Mouse (Mus musculus) embryonic facial prominence, embryonic 13.5 days (tissue): ENCODE results near the gene Vnn3. TPM values are rescaled to one million over a fixed set of nuclear protein-coding genes. Genes with fewer than 3 reads are reported as not detected.

ENCODE experiments used
- ATAC-seq: fragments of 200-750 bp; cut with Nextera tagmentation; 2 replicates; pipeline ENCODE4 v1.8.0; 2017; ENCODE audit warnings: low read depth; ENCODE audit not compliant: insufficient number of reproducible peaks, insufficient read depth, low FRiP score, low TSS enrichment
- H3K27ac ChIP-seq: fragments of 300-500 bp; sonication (generic); 2 replicates; pipeline ENCODE4 v1.5.1; 2015; ENCODE audit warnings: moderate library complexity, mild to moderate bottlenecking, inconsistent platforms
- H3K27me3 ChIP-seq: fragments of 300-500 bp; sonication (generic); 2 replicates; pipeline ENCODE4 v1.6.1; 2015; ENCODE audit warnings: mild to moderate bottlenecking, inconsistent platforms
- H3K36me3 ChIP-seq: fragments of 300-500 bp; sonication (generic); 2 replicates; pipeline ENCODE4 v1.6.1; 2015; ENCODE audit warnings: mild to moderate bottlenecking, inconsistent platforms
- H3K4me1 ChIP-seq: fragments of 300-500 bp; sonication (generic); 2 replicates; pipeline ENCODE4 v1.6.1; 2015; ENCODE audit warnings: inconsistent platforms
- H3K4me2 ChIP-seq: fragments of 300-500 bp; sonication (generic); 2 replicates; pipeline ENCODE4 v1.6.1; 2015; ENCODE audit warnings: moderate library complexity, mild to moderate bottlenecking, inconsistent platforms
- H3K4me3 ChIP-seq: fragments of 300-500 bp; sonication (generic); 2 replicates; pipeline ENCODE4 v1.5.1; 2015; ENCODE audit warnings: mild to moderate bottlenecking, inconsistent platforms
- H3K9ac ChIP-seq: fragments of 300-500 bp; sonication (generic); 2 replicates; pipeline ENCODE4 v1.6.1; 2015; ENCODE audit warnings: mild to moderate bottlenecking, inconsistent platforms
- H3K9me3 ChIP-seq: fragments of 300-500 bp; sonication (generic); 2 replicates; pipeline ENCODE4 v1.6.1; 2016; ENCODE audit warnings: inconsistent platforms
- WGBS: fragments of 180-500 bp; shearing (Covaris S2); methylation state at CpG from one replicate; pipeline ENCODE4 v1.1.7; 2015; ENCODE audit warnings: mixed read lengths; 5-methylcytosine and 5-hydroxymethylcytosine counted together
- polyA plus RNA-seq: library from polyadenylated mRNA; unstranded; fragments of >200 nt; fragmentation: Nextera tagmentation; extraction: Ambion mirVana; gene quantifications from 2 replicates; pipeline ENCODE4 v1.2.1, GENCODE M21; 2015

Gene Vnn3
- polyA plus RNA-seq, 1 experiment from 2014 or later, result not detected

DNA sequence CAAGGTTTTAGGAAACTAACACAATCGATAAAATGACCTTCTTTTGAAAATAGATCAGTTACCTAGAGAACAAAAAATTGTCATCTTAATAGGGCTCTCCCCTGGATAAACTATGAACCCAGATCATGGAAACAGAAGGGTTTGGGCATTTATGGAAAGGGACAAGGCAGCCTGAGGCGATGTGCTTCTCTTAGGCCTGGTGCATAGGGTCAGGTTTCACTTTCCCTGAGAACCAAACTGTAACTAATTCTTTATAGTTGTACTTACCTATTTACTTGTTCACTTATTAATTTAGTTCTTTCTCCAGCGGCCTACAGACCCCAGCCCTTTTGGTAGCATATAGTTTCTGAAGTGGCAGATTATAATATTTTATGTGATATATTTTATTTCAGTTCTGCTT is 14.1 kb upstream of the Vnn3 start:
- 48% methylated on average over 3 of the region's 3 CpGs for WGBS
- H3K9me3 ChIP-seq, result no peaks in the 10 kb centered on the region

DNA sequence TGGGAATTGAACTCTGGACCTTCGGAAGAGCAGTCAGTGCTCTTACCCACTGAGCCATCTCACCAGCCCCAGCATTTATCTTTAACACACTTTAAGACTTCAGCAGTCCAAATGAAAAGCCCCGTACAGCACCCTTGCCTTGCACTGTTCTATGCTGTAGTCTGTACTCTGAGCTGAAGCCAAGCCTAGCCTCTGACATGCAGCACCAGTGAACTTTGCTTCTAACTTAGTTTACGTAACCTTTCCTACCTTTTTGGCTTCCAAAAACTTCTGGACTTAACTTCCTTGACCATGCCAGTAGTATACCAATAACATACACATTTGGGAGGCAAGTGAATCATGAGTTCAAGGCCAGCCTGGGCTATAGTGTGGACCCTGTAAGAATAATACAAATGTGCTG is 12.4 kb upstream of the Vnn3 start:
- H3K4me1 ChIP-seq, result no peaks in the 10 kb centered on the region
- no peak overlapping the region for H3K4me3 ChIP-seq
- no peaks in the 10 kb centered on the region for H3K36me3 ChIP-seq
- no peak for ATAC-seq
- no peaks in the 10 kb centered on the region for H3K9me3 ChIP-seq
- no peak overlapping the region for H3K27ac ChIP-seq
- 92% methylated on average over 3 of the region's 3 CpGs for WGBS
- no peak overlapping the region for H3K4me2 ChIP-seq
- H3K27me3 ChIP-seq, result no peaks in the 10 kb centered on the region
- H3K9ac ChIP-seq, result no peak overlapping the region

More for the DNA sequence above, 14.1 kb upstream of the Vnn3 start:
- H3K27ac ChIP-seq, result no peak overlapping the region
- H3K36me3 ChIP-seq, result no peaks in the 10 kb centered on the region
- no peak overlapping the region for H3K9ac ChIP-seq
- no peaks in the 10 kb centered on the region for H3K4me1 ChIP-seq
- ATAC-seq, result no peak
- no peaks in the 10 kb centered on the region for H3K27me3 ChIP-seq
- no peak overlapping the region for H3K4me2 ChIP-seq
- H3K4me3 ChIP-seq, result no peak overlapping the region

- H3K9me3 ChIP-seq, result no peaks in the 10 kb centered on the region
- no peaks in the 10 kb centered on the region for H3K27me3 ChIP-seq
- no peak for ATAC-seq
- no peak overlapping the region for H3K9ac ChIP-seq
- no peak overlapping the region for H3K27ac ChIP-seq
- 31% methylated on average over 9 of the region's 9 CpGs for WGBS
- no peaks in the 10 kb centered on the region for H3K36me3 ChIP-seq
- no peaks in the 10 kb centered on the region for H3K4me1 ChIP-seq
- H3K4me3 ChIP-seq, result no peak overlapping the region
- no peak overlapping the region for H3K4me2 ChIP-seq
Observed at GRCm38 (mm10) chr10:23839368-23839767, 11.9 kb upstream of the Vnn3 start.

DNA sequence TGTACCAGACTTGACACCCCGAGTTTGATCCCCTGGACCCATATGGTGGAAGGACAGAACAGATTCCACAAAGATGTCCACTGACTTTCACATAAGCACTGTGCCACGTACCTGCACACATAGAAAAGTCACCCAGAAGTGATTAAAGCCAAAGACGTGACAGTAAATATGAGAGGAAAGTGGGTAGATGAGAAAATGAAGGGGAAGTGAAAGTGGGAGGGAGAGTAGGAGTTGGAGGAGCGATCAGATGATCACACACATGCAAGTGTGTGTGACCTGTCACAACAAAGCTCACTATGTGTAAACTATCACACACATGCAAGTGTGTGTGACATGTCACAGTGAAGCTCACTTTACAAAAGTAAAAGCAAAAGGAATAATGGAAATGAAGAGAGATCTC is 10.8 kb upstream of the Vnn3 start:
- Histone ChIP-seq H3K36me3 (no peaks in the 10 kb centered on the region), H3K4me1 (no peaks in the 10 kb centered on the region), H3K4me2 (no peak overlapping the region), H3K4me3 (no peak overlapping the region), H3K27ac (no peak overlapping the region), H3K9ac (no peak overlapping the region), H3K27me3 (no peaks in the 10 kb centered on the region), H3K9me3 (no peaks in the 10 kb centered on the region)
- 82% methylated on average over 4 of the region's 4 CpGs for WGBS
- ATAC-seq, result no peak

GRCm38 (mm10) chr10:23852096-23852495 is 834 bp downstream of the Vnn3 start:
- no peak overlapping the region for H3K27ac ChIP-seq
- no peak overlapping the region for H3K4me2 ChIP-seq
- no peaks in the 10 kb centered on the region for H3K36me3 ChIP-seq
- no peak for ATAC-seq
- H3K4me3 ChIP-seq, result no peak overlapping the region
- no peak overlapping the region for H3K9ac ChIP-seq
- no peaks in the 10 kb centered on the region for H3K27me3 ChIP-seq
- no peaks in the 10 kb centered on the region for H3K4me1 ChIP-seq
- 79% methylated on average over 2 of the region's 2 CpGs for WGBS
- H3K9me3 ChIP-seq, result no peaks in the 10 kb centered on the region

GRCm38 (mm10) chr10:23864362-23865312 is 13.4 kb downstream of the Vnn3 start:
- 80% methylated on average over 9 of the region's 9 CpGs for WGBS
- no peaks in the 10 kb centered on the region for H3K4me1 ChIP-seq

DNA sequence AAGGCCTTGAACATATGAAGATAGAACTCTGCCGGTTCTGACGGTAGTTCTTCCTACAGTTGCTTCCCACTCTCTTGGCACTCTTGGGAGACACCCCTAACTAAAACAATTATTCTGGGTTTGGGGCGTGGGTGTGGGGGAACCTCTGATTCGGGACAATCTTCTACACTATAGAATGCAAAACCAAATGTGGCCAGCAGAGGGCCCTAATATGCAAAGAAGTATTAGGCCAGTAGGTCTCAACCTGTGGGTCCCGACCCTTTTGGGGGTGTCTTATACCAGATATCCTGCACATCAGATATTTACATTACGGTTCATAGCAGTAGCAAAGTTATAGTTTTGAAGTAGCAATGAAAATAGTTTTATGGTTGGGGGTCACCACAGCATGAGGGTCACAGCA is 29.4 kb downstream of the Vnn3 start:
- Histone ChIP-seq H3K4me1 (no peaks in the 10 kb centered on the region), H3K27me3 (no peaks in the 10 kb centered on the region), H3K4me2 (no peak overlapping the region), H3K27ac (no peak overlapping the region), H3K36me3 (no peaks in the 10 kb centered on the region), H3K9ac (no peak overlapping the region), H3K9me3 (no peaks in the 10 kb centered on the region), H3K4me3 (no peak overlapping the region)
- no peak for ATAC-seq
- WGBS, result 87% methylated on average over 6 of the region's 6 CpGs

More at GRCm38 (mm10) chr10:23864362-23865312, 13.4 kb downstream of the Vnn3 start:
- no peak overlapping the region for H3K9ac ChIP-seq
- no peak overlapping the region for H3K27ac ChIP-seq
- H3K27me3 ChIP-seq, result no peaks in the 10 kb centered on the region
- H3K4me2 ChIP-seq, result no peak overlapping the region
- no peak for ATAC-seq
- no peak overlapping the region for H3K4me3 ChIP-seq
- H3K36me3 ChIP-seq, result no peaks in the 10 kb centered on the region
- peaks cover 10% of the 10 kb centered on the region for H3K9me3 ChIP-seq

- Histone ChIP-seq H3K27me3 (no peaks in the 10 kb centered on the region), H3K4me1 (no peaks in the 10 kb centered on the region), H3K4me3 (no peak overlapping the region), H3K9ac (no peak overlapping the region), H3K9me3 (no peaks in the 10 kb centered on the region), H3K4me2 (no peak overlapping the region), H3K27ac (no peak overlapping the region), H3K36me3 (no peaks in the 10 kb centered on the region)
- WGBS, result 89% methylated on average over 1 of the region's 1 CpGs
- no peak for ATAC-seq
Observed at GRCm38 (mm10) chr10:23884910-23885309, 33.6 kb downstream of the Vnn3 start.

- no peaks in the 10 kb centered on the region for H3K36me3 ChIP-seq
- WGBS, result 83% methylated on average over 3 of the region's 3 CpGs
- no peaks in the 10 kb centered on the region for H3K27me3 ChIP-seq
Observed at GRCm38 (mm10) chr10:23886060-23886459, 34.8 kb downstream of the Vnn3 start.

GRCm38 (mm10) chr10:23892987-23893386 is 41.7 kb downstream of the Vnn3 start:
- WGBS, result 82% methylated on average over 1 of the region's 1 CpGs
- ATAC-seq, result no peak

More at GRCm38 (mm10) chr10:23886060-23886459, 34.8 kb downstream of the Vnn3 start:
- no peak overlapping the region for H3K27ac ChIP-seq
- H3K4me2 ChIP-seq, result no peak overlapping the region
- no peak for ATAC-seq
- no peaks in the 10 kb centered on the region for H3K4me1 ChIP-seq
- H3K9ac ChIP-seq, result no peak overlapping the region
- H3K4me3 ChIP-seq, result no peak overlapping the region
- H3K9me3 ChIP-seq, result no peaks in the 10 kb centered on the region

DNA sequence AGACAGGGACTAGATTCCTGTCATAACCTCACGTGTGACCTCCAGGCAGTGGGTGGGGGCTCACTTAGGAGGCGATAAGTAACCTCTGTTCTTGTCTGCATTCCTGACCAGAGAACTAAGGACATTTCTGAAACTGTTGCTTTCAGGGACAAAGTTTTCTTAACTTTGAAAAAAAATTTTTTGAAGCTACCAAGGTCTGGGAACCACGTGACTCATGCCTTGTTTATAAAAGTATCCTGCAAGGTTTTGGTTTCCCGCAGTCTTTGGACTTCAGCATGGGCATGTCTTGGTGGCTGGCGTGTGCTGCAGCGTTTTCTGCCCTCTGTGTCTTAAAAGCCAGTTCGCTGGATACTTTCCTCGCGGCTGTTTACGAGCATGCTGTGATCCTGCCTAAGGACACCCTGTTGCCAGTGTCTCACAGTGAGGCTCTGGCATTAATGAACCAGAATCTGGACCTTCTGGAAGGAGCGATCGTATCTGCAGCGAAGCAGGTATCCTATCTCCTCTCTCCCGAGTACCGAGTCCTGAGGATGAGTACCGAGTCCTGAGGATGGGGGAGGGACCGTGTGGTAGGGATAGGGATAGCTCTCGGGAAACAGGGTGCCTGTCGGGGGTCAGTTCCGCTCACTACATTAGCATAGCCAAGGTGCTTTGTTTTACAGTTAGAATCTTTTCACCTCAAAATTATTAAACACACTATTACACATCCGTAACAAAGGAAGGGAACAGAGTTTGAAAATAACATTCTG is 43.5 kb downstream of the Vnn3 start, which contains the start of gene Vnn1:
Gene Vnn1 (plus strand): TSS at position 88 of the 749 bp plus-strand sequence.
- no peak for ATAC-seq
- H3K27ac ChIP-seq, result no peak within 1 kb of the TSS
- WGBS, result 33% methylated on average over 21 of the region's 21 CpGs
- peak within 1 kb of the TSS; percentile 59 for H3K4me2 ChIP-seq
- peak within 1 kb of the TSS; percentile 44; the same call in 1 of the 2 replicates for H3K9ac ChIP-seq
- H3K4me1 ChIP-seq, result 0 out of 2 replicates have a peak, but pooled peaks cover 3% of the 10 kb centered on the region
- H3K9me3 ChIP-seq, result no peaks in the 10 kb centered on the region
- H3K27me3 ChIP-seq, result no peaks in the 10 kb centered on the region
- peak within 1 kb of the TSS; percentile 30 for H3K4me3 ChIP-seq
- H3K36me3 ChIP-seq, result no peaks in the 10 kb centered on the region

More at GRCm38 (mm10) chr10:23892987-23893386, 41.7 kb downstream of the Vnn3 start:
- no peaks in the 10 kb centered on the region for H3K36me3 ChIP-seq
- no peaks in the 10 kb centered on the region for H3K9me3 ChIP-seq
- no peak overlapping the region for H3K9ac ChIP-seq
- H3K27me3 ChIP-seq, result no peaks in the 10 kb centered on the region
- H3K4me2 ChIP-seq, result no peak overlapping the region
- no peak overlapping the region for H3K27ac ChIP-seq
- 0 out of 2 replicates have a peak, but pooled peaks cover 3% of the 10 kb centered on the region for H3K4me1 ChIP-seq
- H3K4me3 ChIP-seq, result no peak overlapping the region
